Mouse (Mus musculus): ENCODE data around the gene Deup1. TPM values are rescaled to one million over a fixed set of nuclear protein-coding genes. Genes with fewer than 3 reads are reported as not detected.

Deup1 gene
- polyA plus RNA-seq, 1 experiment from 2014 or later, result 0.16 TPM

GRCm38 (mm10) chr9:15529275-15529964, 98.3 kb downstream of the Deup1 start:
- H3K4me1 ChIP-seq (ENCODE audit: control insufficient read depth, insufficient read depth, low read length), result peaks cover 40% of the 10 kb centered on the region
- H3K27me3 ChIP-seq (replicated peaks; ENCODE audit: control insufficient read depth, insufficient read depth, low read length), result no peaks in the 10 kb centered on the region
- 50% methylated on average over 8 of the region's 8 CpGs for WGBS
- H3K27ac ChIP-seq (ENCODE audit: low read length), result peak overlapping the region; percentile 52
- H3K4me2 ChIP-seq (ENCODE audit: low read depth, low read length), result no peak overlapping the region
- no peaks in the 10 kb centered on the region for H3K9me3 ChIP-seq (ENCODE audit: control insufficient read depth, low read length)
- H3K9ac ChIP-seq (ENCODE audit: low read depth, low read length), result 0 out of 2 replicates have a peak overlapping the region, but pooled peaks have one; percentile 16
- H3K4me3 ChIP-seq (ENCODE audit: low read length), result no peak overlapping the region
- H3K36me3 ChIP-seq (ENCODE audit: control insufficient read depth, insufficient read depth, low read length), result no peaks in the 10 kb centered on the region
- peak; percentile 54 for ATAC-seq

- 40% methylated on average over 7 of the region's 7 CpGs for whole genome bisulfite sequencing
- no peak overlapping the region for H3K9ac ChIP-seq (ENCODE audit: low read depth, low read length)
Measured at GRCm38 (mm10) chr9:15528368-15528767, 99.4 kb downstream of the Deup1 start.

GRCm38 (mm10) chr9:15527846-15528245, 99.9 kb downstream of the Deup1 start:
- ATAC-seq, result no peak
- Histone ChIP-seq H3K27me3 (replicated peaks; ENCODE audit: control insufficient read depth, insufficient read depth, low read length) (no peaks in the 10 kb centered on the region), H3K4me1 (ENCODE audit: control insufficient read depth, insufficient read depth, low read length) (peaks cover 37% of the 10 kb centered on the region), H3K4me2 (ENCODE audit: low read depth, low read length) (no peak overlapping the region), H3K36me3 (ENCODE audit: control insufficient read depth, insufficient read depth, low read length) (no peaks in the 10 kb centered on the region), H3K9me3 (ENCODE audit: control insufficient read depth, low read length) (no peaks in the 10 kb centered on the region), H3K9ac (ENCODE audit: low read depth, low read length) (no peak overlapping the region), H3K4me3 (ENCODE audit: low read length) (no peak overlapping the region), H3K27ac (ENCODE audit: low read length) (no peak overlapping the region)
- WGBS, result 53% methylated on average over 6 of the region's 6 CpGs

More at GRCm38 (mm10) chr9:15528368-15528767, 99.4 kb downstream of the Deup1 start:
- Histone ChIP-seq H3K27ac (ENCODE audit: low read length) (no peak overlapping the region), H3K4me1 (ENCODE audit: control insufficient read depth, insufficient read depth, low read length) (peaks cover 37% of the 10 kb centered on the region), H3K4me3 (ENCODE audit: low read length) (no peak overlapping the region), H3K36me3 (ENCODE audit: control insufficient read depth, insufficient read depth, low read length) (no peaks in the 10 kb centered on the region), H3K4me2 (ENCODE audit: low read depth, low read length) (no peak overlapping the region), H3K9me3 (ENCODE audit: control insufficient read depth, low read length) (no peaks in the 10 kb centered on the region), H3K27me3 (replicated peaks; ENCODE audit: control insufficient read depth, insufficient read depth, low read length) (no peaks in the 10 kb centered on the region)
- ATAC-seq, result no peak

GRCm38 (mm10) chr9:15526539-15526938, 101.2 kb downstream of the Deup1 start:
- Histone ChIP-seq H3K27ac (ENCODE audit: low read length) (no peak overlapping the region), H3K9ac (ENCODE audit: low read depth, low read length) (no peak overlapping the region), H3K4me1 (ENCODE audit: control insufficient read depth, insufficient read depth, low read length) (peaks cover 37% of the 10 kb centered on the region), H3K36me3 (ENCODE audit: control insufficient read depth, insufficient read depth, low read length) (no peaks in the 10 kb centered on the region), H3K4me2 (ENCODE audit: low read depth, low read length) (no peak overlapping the region), H3K4me3 (ENCODE audit: low read length) (no peak overlapping the region), H3K9me3 (ENCODE audit: control insufficient read depth, low read length) (no peaks in the 10 kb centered on the region), H3K27me3 (replicated peaks; ENCODE audit: control insufficient read depth, insufficient read depth, low read length) (no peaks in the 10 kb centered on the region)
- 77% methylated on average over 7 of the region's 7 CpGs for WGBS
- no peak for ATAC-seq

GRCm38 (mm10) chr9:15525246-15525645, 102.5 kb downstream of the Deup1 start:
- peak; percentile 52 for ATAC-seq
- Histone ChIP-seq H3K4me2 (ENCODE audit: low read depth, low read length) (no peak overlapping the region), H3K9me3 (ENCODE audit: control insufficient read depth, low read length) (no peaks in the 10 kb centered on the region), H3K36me3 (ENCODE audit: control insufficient read depth, insufficient read depth, low read length) (no peaks in the 10 kb centered on the region), H3K27ac (ENCODE audit: low read length) (no peak overlapping the region), H3K4me1 (ENCODE audit: control insufficient read depth, insufficient read depth, low read length) (peaks cover 26% of the 10 kb centered on the region), H3K27me3 (replicated peaks; ENCODE audit: control insufficient read depth, insufficient read depth, low read length) (no peaks in the 10 kb centered on the region), H3K9ac (ENCODE audit: low read depth, low read length) (no peak overlapping the region), H3K4me3 (ENCODE audit: low read length) (no peak overlapping the region)
- WGBS, result 46% methylated on average over 8 of the region's 8 CpGs

GRCm38 (mm10) chr9:15523646-15524045, 104.1 kb downstream of the Deup1 start:
- Histone ChIP-seq H3K9me3 (ENCODE audit: control insufficient read depth, low read length) (no peaks in the 10 kb centered on the region), H3K27ac (ENCODE audit: low read length) (no peak overlapping the region), H3K4me2 (ENCODE audit: low read depth, low read length) (no peak overlapping the region), H3K36me3 (ENCODE audit: control insufficient read depth, insufficient read depth, low read length) (no peaks in the 10 kb centered on the region), H3K4me1 (ENCODE audit: control insufficient read depth, insufficient read depth, low read length) (peaks cover 11% of the 10 kb centered on the region), H3K4me3 (ENCODE audit: low read length) (no peak overlapping the region), H3K27me3 (replicated peaks; ENCODE audit: control insufficient read depth, insufficient read depth, low read length) (no peaks in the 10 kb centered on the region), H3K9ac (ENCODE audit: low read depth, low read length) (no peak overlapping the region)
- ATAC-seq, result no peak
- WGBS, result 87% methylated on average over 6 of the region's 6 CpGs

GRCm38 (mm10) chr9:15522887-15523286, 104.8 kb downstream of the Deup1 start:
- H3K27me3 ChIP-seq (replicated peaks; ENCODE audit: control insufficient read depth, insufficient read depth, low read length), result no peaks in the 10 kb centered on the region
- no peak for ATAC-seq
- peaks cover 6% of the 10 kb centered on the region; the same call in 1 of the 2 replicates for H3K4me1 ChIP-seq (ENCODE audit: control insufficient read depth, insufficient read depth, low read length)
- no peaks in the 10 kb centered on the region for H3K9me3 ChIP-seq (ENCODE audit: control insufficient read depth, low read length)
- WGBS, result 67% methylated on average over 5 of the region's 5 CpGs
- no peak overlapping the region for H3K9ac ChIP-seq (ENCODE audit: low read depth, low read length)
- no peak overlapping the region for H3K4me2 ChIP-seq (ENCODE audit: low read depth, low read length)
- no peak overlapping the region for H3K4me3 ChIP-seq (ENCODE audit: low read length)
- no peaks in the 10 kb centered on the region for H3K36me3 ChIP-seq (ENCODE audit: control insufficient read depth, insufficient read depth, low read length)
- H3K27ac ChIP-seq (ENCODE audit: low read length), result no peak overlapping the region

GRCm38 (mm10) chr9:15522348-15522747, 105.4 kb downstream of the Deup1 start:
- Histone ChIP-seq H3K4me1 (ENCODE audit: control insufficient read depth, insufficient read depth, low read length) (peaks cover 4% of the 10 kb centered on the region; the same call in 1 of the 2 replicates), H3K9me3 (ENCODE audit: control insufficient read depth, low read length) (no peaks in the 10 kb centered on the region), H3K27ac (ENCODE audit: low read length) (no peak overlapping the region), H3K36me3 (ENCODE audit: control insufficient read depth, insufficient read depth, low read length) (no peaks in the 10 kb centered on the region), H3K4me3 (ENCODE audit: low read length) (no peak overlapping the region), H3K27me3 (replicated peaks; ENCODE audit: control insufficient read depth, insufficient read depth, low read length) (no peaks in the 10 kb centered on the region), H3K4me2 (ENCODE audit: low read depth, low read length) (no peak overlapping the region), H3K9ac (ENCODE audit: low read depth, low read length) (no peak overlapping the region)
- WGBS, result 88% methylated on average over 10 of the region's 10 CpGs
- no peak for ATAC-seq

GRCm38 (mm10) chr9:15517979-15518378, 109.8 kb downstream of the Deup1 start:
- no peaks in the 10 kb centered on the region for H3K9me3 ChIP-seq (ENCODE audit: control insufficient read depth, low read length)
- H3K4me2 ChIP-seq (ENCODE audit: low read depth, low read length), result no peak overlapping the region
- no peaks in the 10 kb centered on the region for H3K27me3 ChIP-seq (replicated peaks; ENCODE audit: control insufficient read depth, insufficient read depth, low read length)
- no peak overlapping the region for H3K27ac ChIP-seq (ENCODE audit: low read length)
- no peaks in the 10 kb centered on the region for H3K36me3 ChIP-seq (ENCODE audit: control insufficient read depth, insufficient read depth, low read length)
- ATAC-seq, result no peak
- H3K4me1 ChIP-seq (ENCODE audit: control insufficient read depth, insufficient read depth, low read length), result peaks cover 11% of the 10 kb centered on the region
- no peak overlapping the region for H3K4me3 ChIP-seq (ENCODE audit: low read length)
- 81% methylated on average over 4 of the region's 4 CpGs for WGBS
- no peak overlapping the region for H3K9ac ChIP-seq (ENCODE audit: low read depth, low read length)

- Histone ChIP-seq H3K4me2 (ENCODE audit: low read depth, low read length) (no peak overlapping the region), H3K4me3 (ENCODE audit: low read length) (no peak overlapping the region), H3K27ac (ENCODE audit: low read length) (no peak overlapping the region), H3K9ac (ENCODE audit: low read depth, low read length) (no peak overlapping the region), H3K9me3 (ENCODE audit: control insufficient read depth, low read length) (no peaks in the 10 kb centered on the region), H3K36me3 (ENCODE audit: control insufficient read depth, insufficient read depth, low read length) (no peaks in the 10 kb centered on the region), H3K27me3 (replicated peaks; ENCODE audit: control insufficient read depth, insufficient read depth, low read length) (no peaks in the 10 kb centered on the region), H3K4me1 (ENCODE audit: control insufficient read depth, insufficient read depth, low read length) (peaks cover 14% of the 10 kb centered on the region)
- WGBS, result 71% methylated on average over 2 of the region's 2 CpGs
- no peak for ATAC-seq
Measured at GRCm38 (mm10) chr9:15516007-15516406, 111.7 kb downstream of the Deup1 start.
